Mouse (Mus musculus) cortical plate, adult 2 months (tissue): ENCODE results near the gene Bcdin3d.

Experiments
- CTCF ChIP-seq: fragments of 200-500 bp; IDR thresholded peaks from 2 replicates; pipeline ENCODE4 v1.5.1; 2011; ENCODE audit warnings: mild to moderate bottlenecking, control low read depth, low read length; ENCODE audit not compliant: insufficient read depth; ENCODE audit errors: extremely low read depth
- POLR2A ChIP-seq: fragments of 200-500 bp; IDR thresholded peaks from 2 replicates; pipeline ENCODE4 v1.6.1; 2011; ENCODE audit warnings: mild to moderate bottlenecking, low read length, control low read depth; ENCODE audit not compliant: insufficient read depth; ENCODE audit errors: extremely low read depth

- TF ChIP-seq POLR2A = no peak
- no peak for TF ChIP-seq CTCF
These were observed 19.1 kb downstream of the Bcdin3d start for GRCm38 (mm10) chr15:99455415-99455814.
